Mouse (Mus musculus) kidney, embryonic 15.5 days (tissue): Measurements from ENCODE around the gene Tom1l2. TPM values are rescaled to one million over a fixed set of nuclear protein-coding genes. Genes with fewer than 3 reads are reported as not detected.
A peak's percentile ranks its signal among the peaks of the same experiment; 100 is the strongest.

Source experiments
- ATAC-seq: fragments of 200-750 bp; cut with Nextera tagmentation; replicated peaks from 2 replicates; pipeline ENCODE4 v1.8.0; 2017; ENCODE audit warnings: moderate TSS enrichment; ENCODE audit not compliant: low FRiP score
- H3K27ac ChIP-seq: fragments of 300-500 bp; sonication (generic); 2 replicates; pipeline ENCODE4 v1.5.1; 2015; ENCODE audit warnings: mild to moderate bottlenecking, inconsistent platforms
- H3K27me3 ChIP-seq: fragments of 300-500 bp; sonication (generic); 2 replicates; pipeline ENCODE4 v1.6.1; 2015; ENCODE audit warnings: inconsistent platforms
- H3K36me3 ChIP-seq: fragments of 300-500 bp; sonication (generic); 2 replicates; pipeline ENCODE4 v1.6.1; 2015; ENCODE audit warnings: inconsistent platforms
- H3K4me1 ChIP-seq: fragments of 300-500 bp; sonication (generic); 2 replicates; pipeline ENCODE4 v1.6.1; 2015; ENCODE audit warnings: inconsistent platforms
- H3K4me2 ChIP-seq: fragments of 300-500 bp; sonication (generic); 2 replicates; pipeline ENCODE4 v1.6.1; 2015; ENCODE audit warnings: moderate library complexity, mild to moderate bottlenecking, inconsistent platforms
- H3K4me3 ChIP-seq: fragments of 300-500 bp; sonication (generic); replicated peaks from 2 replicates; pipeline ENCODE4 v1.5.1; 2015; ENCODE audit warnings: mild to moderate bottlenecking, inconsistent platforms
- H3K9ac ChIP-seq: fragments of 300-500 bp; sonication (generic); 2 replicates; pipeline ENCODE4 v1.6.1; 2015; ENCODE audit warnings: mild to moderate bottlenecking, inconsistent platforms
- H3K9me3 ChIP-seq: fragments of 300-500 bp; sonication (generic); replicated peaks from 2 replicates; pipeline ENCODE4 v1.6.1; 2016; ENCODE audit warnings: inconsistent platforms
- WGBS: fragments of 180-500 bp; shearing (Covaris S2); methylation state at CpG from one replicate; pipeline ENCODE4 v1.1.7; 2015; ENCODE audit warnings: mixed read lengths; 5-methylcytosine and 5-hydroxymethylcytosine counted together
- polyA plus RNA-seq: library from polyadenylated mRNA; unstranded; fragments of >200 nt; fragmentation: Nextera tagmentation; extraction: Ambion mirVana; gene quantifications from 2 replicates; pipeline ENCODE4 v1.2.1, GENCODE M21; 2015

Gene Tom1l2
- polyA plus RNA-seq, 1 experiment from 2014 or later = 33.1 TPM

DNA sequence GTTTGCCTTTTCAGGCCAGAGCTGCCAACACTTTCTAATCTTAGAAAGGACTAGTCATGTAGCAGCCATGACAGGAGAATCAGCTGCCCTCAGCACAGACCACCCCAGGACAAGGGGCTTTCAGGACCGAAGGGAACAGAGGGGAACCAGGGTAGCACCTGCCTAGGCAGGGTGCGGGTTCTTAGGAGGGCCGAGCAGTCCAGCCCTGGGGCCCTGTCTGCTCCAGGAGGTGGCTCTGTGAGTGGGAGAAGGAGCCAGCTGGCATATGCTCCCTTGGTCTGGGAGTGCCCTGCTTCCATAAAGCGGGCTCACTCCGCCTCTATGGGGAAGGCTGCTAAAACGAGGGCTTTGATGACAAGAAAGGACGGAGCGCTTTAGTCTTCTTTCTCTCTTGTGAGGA is 119.5 kb downstream of the Tom1l2 start:
- no peak overlapping the region for H3K9ac ChIP-seq
- no peaks in the 10 kb centered on the region for H3K27me3 ChIP-seq
- no peak overlapping the region for H3K27ac ChIP-seq
- no peaks in the 10 kb centered on the region for H3K9me3 ChIP-seq
- H3K36me3 ChIP-seq = peaks cover 18% of the 10 kb centered on the region; the same call in 1 of the 2 replicates
- H3K4me1 ChIP-seq = peaks cover 41% of the 10 kb centered on the region
- H3K4me3 ChIP-seq = no peak overlapping the region
- H3K4me2 ChIP-seq = no peak overlapping the region
- ATAC-seq = no peak
- 68% methylated on average over 8 of the region's 8 CpGs for WGBS

DNA sequence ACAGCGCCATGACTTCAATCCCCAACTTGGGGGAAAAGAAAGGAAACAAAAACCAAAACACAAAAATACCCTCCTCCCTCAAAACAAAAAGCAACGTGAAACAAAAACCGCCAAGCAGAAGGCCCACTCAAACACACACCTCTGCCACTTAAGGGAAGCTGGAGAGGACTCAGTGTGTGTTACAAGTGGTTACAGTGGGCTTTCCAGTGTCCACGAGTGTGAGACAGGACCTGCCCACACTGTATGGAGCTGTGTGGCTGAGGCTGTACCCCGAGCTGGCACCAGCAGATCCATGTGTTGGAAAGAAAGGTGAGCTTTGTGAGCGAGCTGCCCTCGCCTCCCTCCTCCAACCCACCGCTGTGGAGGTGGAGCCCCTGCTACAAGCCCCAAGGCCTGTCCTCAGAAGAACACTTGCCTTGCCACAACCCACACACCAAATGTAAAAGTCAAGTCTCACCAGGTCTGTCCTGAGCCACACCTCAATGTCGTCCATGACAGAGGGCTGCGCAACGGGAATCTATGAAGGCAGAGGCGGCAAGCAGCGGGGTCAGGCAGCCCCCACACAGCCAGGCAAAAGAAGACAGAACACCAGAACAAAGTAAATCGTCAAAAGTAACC is 120.2 kb downstream of the Tom1l2 start:
- H3K9me3 ChIP-seq = no peaks in the 10 kb centered on the region
- no peak overlapping the region for H3K4me2 ChIP-seq
- no peaks in the 10 kb centered on the region for H3K27me3 ChIP-seq
- WGBS = 67% methylated on average over 14 of the region's 14 CpGs
- H3K4me1 ChIP-seq = peaks cover 41% of the 10 kb centered on the region
- no peak overlapping the region for H3K9ac ChIP-seq
- no peak for ATAC-seq
- no peak overlapping the region for H3K27ac ChIP-seq
- H3K4me3 ChIP-seq = no peak overlapping the region
- H3K36me3 ChIP-seq = peaks cover 18% of the 10 kb centered on the region; the same call in 1 of the 2 replicates

DNA sequence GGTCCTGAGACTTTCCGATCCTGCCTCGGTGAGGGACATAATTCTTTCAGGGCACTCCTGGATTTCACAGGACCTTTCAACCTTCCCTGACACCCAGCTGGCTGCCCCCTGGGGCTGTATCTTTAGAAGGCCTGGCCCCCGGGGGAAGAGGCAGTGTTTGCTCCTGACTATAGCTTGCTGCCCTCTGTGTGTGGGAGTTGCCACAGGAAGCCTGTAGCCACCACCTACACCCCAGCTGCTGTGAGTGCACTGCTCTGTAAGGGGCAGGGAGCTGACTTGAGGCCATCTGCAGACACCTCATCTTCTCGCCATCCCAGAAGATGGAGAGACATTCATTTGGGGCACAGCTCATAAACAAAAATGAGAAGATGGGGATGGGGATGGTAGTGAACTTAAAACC is 120.8 kb downstream of the Tom1l2 start:
- Histone ChIP-seq H3K4me2 (no peak overlapping the region), H3K9ac (no peak overlapping the region), H3K27me3 (no peaks in the 10 kb centered on the region), H3K4me3 (no peak overlapping the region), H3K9me3 (no peaks in the 10 kb centered on the region), H3K4me1 (peaks cover 41% of the 10 kb centered on the region), H3K27ac (no peak overlapping the region), H3K36me3 (peaks cover 15% of the 10 kb centered on the region; the same call in 1 of the 2 replicates)
- WGBS = 20% methylated on average over 4 of the region's 4 CpGs
- no peak for ATAC-seq

DNA sequence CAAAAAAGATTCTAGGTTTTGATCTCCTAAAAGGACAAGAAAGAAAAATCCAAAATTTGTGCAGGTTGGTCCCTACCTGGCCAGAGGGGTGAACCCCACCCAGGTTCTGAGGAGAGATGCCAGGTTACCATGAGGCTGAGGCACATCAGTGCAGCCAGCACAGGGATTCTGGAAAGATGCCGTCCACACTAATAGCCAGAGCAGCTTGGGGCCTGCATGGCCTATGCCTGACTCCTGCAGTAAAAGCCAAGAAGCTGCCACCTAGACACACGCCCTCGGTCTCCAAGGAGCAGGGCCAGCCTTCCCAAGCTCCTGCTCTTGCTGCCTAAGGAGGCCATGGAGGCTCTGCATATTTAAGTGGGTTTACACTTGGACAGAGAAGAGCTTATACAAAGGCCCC is 121.4 kb downstream of the Tom1l2 start:
- Histone ChIP-seq H3K9ac (no peak overlapping the region), H3K27ac (no peak overlapping the region), H3K9me3 (no peaks in the 10 kb centered on the region), H3K4me3 (no peak overlapping the region), H3K4me1 (peaks cover 41% of the 10 kb centered on the region), H3K4me2 (no peak overlapping the region), H3K36me3 (peaks cover 11% of the 10 kb centered on the region; the same call in 1 of the 2 replicates), H3K27me3 (no peaks in the 10 kb centered on the region)
- 67% methylated on average over 3 of the region's 3 CpGs for WGBS
- ATAC-seq = no peak

DNA sequence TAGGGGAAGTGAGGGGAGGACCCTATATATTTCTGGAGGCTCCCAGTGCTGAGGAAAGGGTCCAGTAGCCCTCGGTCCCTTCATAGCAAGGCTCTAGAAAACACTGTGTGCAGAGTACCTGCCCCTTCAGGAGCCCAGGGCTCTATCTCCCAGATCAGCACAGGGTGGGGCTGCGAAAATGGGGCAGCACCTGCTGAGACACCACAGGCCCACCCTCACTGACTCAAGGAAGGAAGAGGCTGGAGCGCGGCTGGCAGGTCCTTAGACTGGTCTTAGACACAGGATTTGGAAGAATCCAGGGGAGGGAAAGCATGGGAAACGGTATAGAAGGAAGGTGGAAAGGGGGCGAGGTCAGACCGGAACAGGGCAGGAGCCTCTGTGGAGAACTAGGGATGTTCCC is 122.2 kb downstream of the Tom1l2 start:
- WGBS = 89% methylated on average over 7 of the region's 7 CpGs
- peaks cover 6% of the 10 kb centered on the region; the same call in 1 of the 2 replicates for H3K36me3 ChIP-seq
- no peaks in the 10 kb centered on the region for H3K27me3 ChIP-seq
- no peak overlapping the region for H3K4me2 ChIP-seq
- no peaks in the 10 kb centered on the region for H3K9me3 ChIP-seq
- H3K4me1 ChIP-seq = peaks cover 41% of the 10 kb centered on the region
- no peak for ATAC-seq
- H3K4me3 ChIP-seq = no peak overlapping the region
- no peak overlapping the region for H3K27ac ChIP-seq
- H3K9ac ChIP-seq = no peak overlapping the region

DNA sequence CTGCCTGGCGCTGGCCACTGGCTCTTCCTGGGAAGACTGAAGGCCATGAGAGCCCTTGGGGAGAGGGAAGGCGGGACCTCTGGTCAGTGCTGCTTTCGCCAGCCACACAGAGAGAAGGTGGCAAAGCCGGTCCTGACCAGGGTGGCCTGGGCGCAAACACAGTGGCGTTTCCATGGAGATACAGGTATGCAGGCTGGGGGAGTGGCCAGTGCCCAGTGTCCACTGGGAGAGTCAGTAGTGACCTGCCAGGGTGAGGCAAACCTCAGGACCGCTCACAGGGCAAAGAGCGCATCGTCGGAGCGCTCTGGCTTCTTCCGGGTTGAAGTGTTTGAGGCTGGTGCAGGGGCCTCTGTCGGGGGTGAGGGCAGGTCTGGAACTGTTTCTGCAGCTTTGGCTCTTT is 122.9 kb downstream of the Tom1l2 start:
- no peaks in the 10 kb centered on the region for H3K9me3 ChIP-seq
- H3K9ac ChIP-seq = no peak overlapping the region
- ATAC-seq = peak; percentile 67
- H3K36me3 ChIP-seq = peaks cover 5% of the 10 kb centered on the region; the same call in 1 of the 2 replicates
- 67% methylated on average over 13 of the region's 13 CpGs for WGBS
- H3K27ac ChIP-seq = peak overlapping the region; percentile 70
- H3K4me1 ChIP-seq = peaks cover 42% of the 10 kb centered on the region
- H3K27me3 ChIP-seq = no peaks in the 10 kb centered on the region
- H3K4me3 ChIP-seq = no peak overlapping the region
- H3K4me2 ChIP-seq = no peak overlapping the region

DNA sequence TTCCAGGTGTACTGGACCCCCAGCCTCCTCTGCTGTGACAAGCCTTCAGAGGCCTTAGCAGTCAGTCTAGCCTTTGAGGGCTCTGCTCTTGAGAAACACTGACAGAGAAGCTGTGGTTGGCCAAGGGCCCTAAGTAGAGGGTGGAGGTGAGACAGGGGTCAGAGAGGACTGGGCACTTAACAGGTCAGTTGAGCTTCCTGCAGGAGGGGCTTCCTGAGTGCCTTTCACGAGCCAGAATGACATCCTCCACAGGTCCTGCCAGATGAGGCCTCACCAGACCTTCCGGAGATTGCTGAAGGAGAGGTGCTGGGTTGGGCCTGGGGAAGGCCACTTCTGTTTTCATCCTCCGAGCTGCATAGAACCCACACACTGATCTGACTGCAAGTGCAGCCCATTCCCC is 124.2 kb downstream of the Tom1l2 start:
- Histone ChIP-seq H3K9ac (no peak overlapping the region), H3K4me1 (peaks cover 44% of the 10 kb centered on the region), H3K36me3 (peaks cover 5% of the 10 kb centered on the region; the same call in 1 of the 2 replicates), H3K27me3 (no peaks in the 10 kb centered on the region), H3K4me2 (no peak overlapping the region), H3K9me3 (no peaks in the 10 kb centered on the region), H3K4me3 (no peak overlapping the region), H3K27ac (no peak overlapping the region)
- ATAC-seq = no peak
- 57% methylated on average over 3 of the region's 3 CpGs for WGBS

DNA sequence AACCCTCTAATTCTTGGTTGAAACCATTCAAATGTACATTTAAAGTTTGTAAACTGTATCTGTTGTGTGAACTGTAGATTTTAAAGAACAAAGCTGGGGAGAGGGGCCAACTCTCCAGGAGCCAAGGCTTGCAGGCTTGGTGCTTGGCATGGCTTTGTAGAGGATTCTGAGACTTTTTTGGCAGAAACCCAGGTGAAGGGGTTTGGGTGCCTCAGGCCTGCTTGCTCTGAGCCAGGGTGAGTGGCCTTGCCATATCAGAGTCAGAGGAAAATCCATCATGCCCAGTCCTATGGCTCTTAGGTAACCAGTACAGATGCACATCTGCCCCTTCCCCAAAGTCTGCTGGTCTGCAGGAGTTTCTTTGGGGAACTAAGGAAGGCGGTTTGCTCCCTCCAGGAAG is 126.8 kb downstream of the Tom1l2 start:
- Histone ChIP-seq H3K4me2 (no peak overlapping the region), H3K9me3 (no peaks in the 10 kb centered on the region), H3K27ac (no peak overlapping the region), H3K9ac (no peak overlapping the region), H3K27me3 (no peaks in the 10 kb centered on the region), H3K4me1 (peaks cover 36% of the 10 kb centered on the region), H3K36me3 (peaks cover 5% of the 10 kb centered on the region; the same call in 1 of the 2 replicates), H3K4me3 (no peak overlapping the region)
- ATAC-seq = no peak
- 84% methylated on average over 1 of the region's 1 CpGs for WGBS

DNA sequence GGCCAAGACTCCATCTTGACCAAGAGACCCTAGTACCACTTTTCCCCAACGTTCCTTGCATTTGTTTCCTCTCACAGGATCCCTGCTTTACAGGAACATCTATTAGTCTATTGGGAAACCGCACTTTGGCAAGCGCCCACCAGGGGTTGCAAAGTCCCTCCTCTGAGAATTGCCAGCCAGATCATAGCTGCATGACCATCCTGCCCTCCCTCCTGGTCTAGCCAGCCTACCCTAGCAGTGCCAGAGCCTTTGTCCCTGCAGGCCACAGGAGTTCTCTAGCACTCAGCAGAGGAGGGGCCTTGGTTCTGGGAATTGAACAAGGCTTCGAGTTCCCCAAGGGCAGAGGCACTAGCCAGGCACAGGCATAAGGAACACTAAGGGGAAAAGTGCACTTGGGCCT is 128.0 kb downstream of the Tom1l2 start:
- no peak overlapping the region for H3K4me3 ChIP-seq
- H3K4me1 ChIP-seq = peaks cover 32% of the 10 kb centered on the region
- H3K27ac ChIP-seq = no peak overlapping the region
- H3K9me3 ChIP-seq = no peaks in the 10 kb centered on the region
- H3K4me2 ChIP-seq = no peak overlapping the region
- H3K9ac ChIP-seq = no peak overlapping the region
- no peak for ATAC-seq
- WGBS = 53% methylated on average over 4 of the region's 4 CpGs
- no peaks in the 10 kb centered on the region for H3K27me3 ChIP-seq
- peaks cover under 1% of the 10 kb centered on the region; the same call in 1 of the 2 replicates for H3K36me3 ChIP-seq

DNA sequence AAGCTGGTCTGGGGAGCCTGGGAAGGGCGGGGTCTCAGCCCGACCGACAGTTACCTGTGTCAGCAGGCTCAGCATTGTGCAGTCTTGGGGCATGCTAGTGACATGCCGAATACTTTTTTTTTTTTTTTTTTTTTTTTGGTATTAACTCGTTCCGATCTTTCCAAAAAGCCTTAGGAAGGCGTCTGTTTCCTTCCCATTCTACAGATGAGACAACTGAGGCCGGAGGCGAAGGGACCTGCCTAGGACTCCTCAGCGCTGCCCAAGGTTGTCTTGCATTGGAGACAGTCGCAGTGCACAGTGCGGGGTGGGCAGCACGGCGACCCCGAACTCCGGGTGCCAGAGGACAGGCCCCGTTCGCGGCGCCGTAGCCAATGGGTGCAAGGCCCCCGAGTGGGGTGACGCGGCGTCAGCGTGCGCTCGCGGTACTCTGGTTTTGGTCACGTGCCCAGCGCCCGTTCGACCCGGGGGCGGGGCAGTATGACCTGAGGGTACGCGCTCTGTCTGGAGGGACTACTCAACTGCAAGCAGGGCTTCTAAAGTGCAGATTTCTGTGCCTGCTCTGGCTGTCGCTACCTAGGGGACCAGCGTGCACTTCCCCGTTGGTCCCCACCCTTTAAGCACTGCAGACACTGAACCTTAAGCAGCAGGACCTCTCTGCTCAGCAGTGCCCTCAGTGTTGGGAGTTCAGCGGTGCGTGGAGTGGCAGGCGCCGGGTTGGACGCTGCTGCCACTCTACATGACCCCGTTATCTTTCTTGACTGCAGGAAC is 130.1 kb downstream of the Tom1l2 start, which contains the start of gene Srebf1:
Gene Srebf1, minus strand, starts transcription at position 113 of the 768 bp plus-strand sequence.
- H3K27me3 ChIP-seq = no peaks in the 10 kb centered on the region
- peak within 1 kb of the TSS; percentile 47 for H3K4me3 ChIP-seq
- ATAC-seq = peak; percentile 66
- peak within 1 kb of the TSS; percentile 85 for H3K27ac ChIP-seq
- H3K4me2 ChIP-seq = peak within 1 kb of the TSS; percentile 89
- peaks cover 46% of the 10 kb centered on the region for H3K4me1 ChIP-seq
- WGBS = 5% methylated on average over 46 of the region's 46 CpGs
- H3K36me3 ChIP-seq = peaks cover 12% of the 10 kb centered on the region
- no peaks in the 10 kb centered on the region for H3K9me3 ChIP-seq
- peak within 1 kb of the TSS; percentile 46 for H3K9ac ChIP-seq

DNA sequence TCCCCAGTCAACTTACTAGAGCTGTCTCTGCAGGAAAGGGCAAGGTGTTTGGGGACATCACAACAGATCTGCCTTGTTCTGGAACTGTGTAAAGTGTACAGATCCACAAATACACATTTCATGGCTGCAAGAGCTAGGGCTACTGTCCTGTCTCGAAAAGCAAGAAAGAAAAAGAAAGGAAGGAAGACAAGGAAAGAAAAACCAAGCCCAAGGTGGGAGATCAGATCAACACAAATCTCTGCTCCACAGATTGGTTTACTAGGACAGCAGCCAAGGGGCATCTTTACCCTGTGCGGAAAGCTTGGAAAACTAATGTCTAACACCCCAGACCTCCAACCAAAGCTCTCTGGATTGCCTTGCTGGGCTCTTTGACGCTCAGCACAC is 130.6 kb downstream of the Tom1l2 start:
- peak overlapping the region; percentile 47 for H3K4me3 ChIP-seq
- ATAC-seq = no peak
- 0 out of 2 replicates have a peak overlapping the region, but pooled peaks have one; percentile 46 for H3K9ac ChIP-seq
- H3K4me1 ChIP-seq = peaks cover 52% of the 10 kb centered on the region
- peak overlapping the region; percentile 89 for H3K4me2 ChIP-seq
- H3K27me3 ChIP-seq = no peaks in the 10 kb centered on the region
- no peak overlapping the region for H3K27ac ChIP-seq
- peaks cover 14% of the 10 kb centered on the region for H3K36me3 ChIP-seq
- 56% methylated on average over 3 of the region's 3 CpGs for WGBS
- no peaks in the 10 kb centered on the region for H3K9me3 ChIP-seq

DNA sequence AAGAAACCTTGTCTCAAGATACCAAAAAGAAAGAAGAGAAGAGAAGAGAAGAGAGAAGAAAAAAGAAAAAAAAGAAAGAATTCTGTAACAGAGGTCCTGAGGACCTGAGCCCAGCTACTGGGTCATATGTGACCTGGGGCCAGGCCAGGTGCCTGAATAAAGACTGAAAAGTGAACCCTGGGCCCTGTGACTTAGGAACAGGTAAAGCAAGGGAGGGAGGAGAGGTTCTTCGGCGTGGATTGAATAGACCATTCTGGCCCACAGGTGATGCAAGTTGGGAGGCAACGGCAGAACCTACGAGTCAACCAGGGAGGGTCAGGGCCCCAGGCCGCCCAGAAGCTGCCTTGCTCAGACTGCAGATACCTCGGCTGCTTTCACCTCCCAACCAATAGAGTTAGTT is 131.3 kb downstream of the Tom1l2 start:
- peaks cover 14% of the 10 kb centered on the region for H3K36me3 ChIP-seq
- WGBS = 87% methylated on average over 6 of the region's 6 CpGs
- H3K4me1 ChIP-seq = peaks cover 58% of the 10 kb centered on the region
- no peaks in the 10 kb centered on the region for H3K27me3 ChIP-seq
- H3K4me3 ChIP-seq = no peak overlapping the region
- no peaks in the 10 kb centered on the region for H3K9me3 ChIP-seq
- no peak overlapping the region for H3K9ac ChIP-seq
- no peak overlapping the region for H3K27ac ChIP-seq
- no peak overlapping the region for H3K4me2 ChIP-seq
- ATAC-seq = no peak
